Mouse (Mus musculus) mouse embryonic stem cell (cell line): ENCODE results near the gene Ubtf.
"Not testable (repeated sequence)": the region's sequence is repeated elsewhere in the genome, so short reads cannot be mapped to it uniquely, and the experiment has no call there.

ENCODE experiments used
- in situ Hi-C, 2 experiments: fragments of 300-500 bp; cut with MboI; formaldehyde crosslinking; loops; 1 replicate in 1 of 2; 3 replicates in 1 of 2; pipeline ENCODE4 v1.14.3; 2019 to 2020; ENCODE audit warnings: low sequenced_read_pairs in 2 of 2, low pct_unique_long_range_greater_than_20kb in 1 of 2, mixed read lengths in 1 of 2; ENCODE audit not compliant: unreplicated experiment in 1 of 2

The Ubtf gene

GRCm38 (mm10) chr11:102319410-102319792 is at the start of gene Ubtf:
TSS of gene Ubtf (minus strand) at chr11:102319742.
- in situ Hi-C loops: no loop called here

- in situ Hi-C loops: no loop called here
Measured at GRCm38 (mm10) chr11:102369263-102369662, 49.7 kb upstream of the Ubtf start.

- in situ Hi-C loops: no loop called here
Measured at GRCm38 (mm10) chr11:102368347-102368746, 48.8 kb upstream of the Ubtf start.

- in situ Hi-C loops: no loop called here
Measured at GRCm38 (mm10) chr11:102367504-102368280, 48.1 kb upstream of the Ubtf start.

GRCm38 (mm10) chr11:102366103-102366502 is 46.6 kb upstream of the Ubtf start, which contains the start of gene Slc4a1:
TSS of gene Slc4a1 (minus strand) at chr11:102366203.
- in situ Hi-C loops: not testable (repeated sequence)

- in situ Hi-C loops: no loop called here
Measured at GRCm38 (mm10) chr11:102365699-102366098, 46.2 kb upstream of the Ubtf start.

- in situ Hi-C loops: no loop called here
Measured at GRCm38 (mm10) chr11:102364570-102365371, 45.2 kb upstream of the Ubtf start.

- in situ Hi-C loops: no loop called here
Measured at GRCm38 (mm10) chr11:102363623-102364022, 44.1 kb upstream of the Ubtf start.

GRCm38 (mm10) chr11:102361776-102362495 is 42.4 kb upstream of the Ubtf start:
- in situ Hi-C loops: no loop called here

- in situ Hi-C loops: no loop called here
Measured at GRCm38 (mm10) chr11:102358365-102358764, 38.8 kb upstream of the Ubtf start.

- in situ Hi-C loops: no loop called here
Measured at GRCm38 (mm10) chr11:102356636-102357350, 37.3 kb upstream of the Ubtf start.

- in situ Hi-C loops: no loop called here
Measured at GRCm38 (mm10) chr11:102356190-102356589, 36.6 kb upstream of the Ubtf start.

- in situ Hi-C loops: no loop called here
Measured at GRCm38 (mm10) chr11:102355501-102355900, 36.0 kb upstream of the Ubtf start.

GRCm38 (mm10) chr11:102353021-102353431 is 33.5 kb upstream of the Ubtf start:
- in situ Hi-C loops: no loop called here

- in situ Hi-C loops: no loop called here
Measured at GRCm38 (mm10) chr11:102352378-102352777, 32.8 kb upstream of the Ubtf start.

- in situ Hi-C loops: no loop called here
Measured at GRCm38 (mm10) chr11:102350981-102351523, 31.5 kb upstream of the Ubtf start.

GRCm38 (mm10) chr11:102350416-102350815 is 30.9 kb upstream of the Ubtf start:
- in situ Hi-C loops: no loop called here
